ENCODE assay signal across 15 mouse cellular contexts in genomic region chr12:39342327-39342726, GRCm38 (mm10).
DNase-seq lines count a peak whose midpoint lies in the region; ATAC-seq lines count a peak whose summit lies in the region.
"Had no signal": no experiment of that assay in that cellular context is flagged by ENCODE, and none has a peak within 500 bp of the region (broad histone marks: within the 10 kb centered on the region; RNA-seq: fewer than 3 reads in every experiment).

No protein-coding gene starts in this region.

- peak; percentile 64 for ATAC-seq in forebrain, embryonic 15.5 days (replicated peaks)
- ATAC-seq: intestine, embryonic 15.5 days had no signal

- 64% methylated on average over 9 of the region's 9 CpGs for whole genome bisulfite sequencing in forebrain, embryonic 15.5 days

- 0 out of 2 replicates have a peak, but pooled peaks cover 5% of the 10 kb centered on the region for H3K4me1 ChIP-seq in forebrain, embryonic 15.5 days
- H3K4me1 ChIP-seq: intestine, embryonic 15.5 days; neural tube, embryonic 12.5 days had no signal

- intact Hi-C loops in left cerebral cortex, postnatal 4 days (cut with DNase I): no loop called here

- peak; percentile 67 for DNase-seq in left cerebral cortex, postnatal 4 days
- DNase-seq in left cerebral cortex, adult 9 months (ENCODE audit: low spot score in 2 of 2): no peak
- DNase-seq in cerebellum, adult 11 months: peak; percentile 47
- DNase-seq in cerebellum, adult 9-10 months: peak; percentile 81
- no peak for DNase-seq in spleen, postnatal 4 days (ENCODE audit: low spot score in 2 of 2)
- DNase-seq in spleen, postnatal 14 days (ENCODE audit: low spot score in 2 of 2): no peak
- DNase-seq: adrenal gland, postnatal 36 days; gastrocnemius, postnatal 25 days; heart, postnatal 14 days; lung, embryonic 14.5 days had no signal

- no peak overlapping the region for H3K4me2 ChIP-seq in forebrain, embryonic 15.5 days (replicated peaks)
- H3K4me2 ChIP-seq: heart, embryonic 11.5 days; intestine, embryonic 15.5 days; lung, embryonic 14.5 days; neural tube, embryonic 12.5 days had no signal

- no peak overlapping the region for H3K4me3 ChIP-seq in forebrain, embryonic 15.5 days
- H3K4me3 ChIP-seq: intestine, embryonic 15.5 days; neural tube, embryonic 12.5 days had no signal

- no peaks in the 10 kb centered on the region for H3K9me3 ChIP-seq in forebrain, embryonic 15.5 days
- H3K9me3 ChIP-seq: intestine, embryonic 15.5 days; neural tube, embryonic 12.5 days had no signal

- no peaks in the 10 kb centered on the region for H3K27me3 ChIP-seq in forebrain, embryonic 15.5 days
- H3K27me3 ChIP-seq: intestine, embryonic 15.5 days; neural tube, embryonic 12.5 days had no signal

- H3K36me3 ChIP-seq in forebrain, embryonic 15.5 days: no peaks in the 10 kb centered on the region
- H3K36me3 ChIP-seq: intestine, embryonic 15.5 days; neural tube, embryonic 12.5 days had no signal

- H3K27ac ChIP-seq in forebrain, embryonic 15.5 days (replicated peaks): no peak overlapping the region
- H3K27ac ChIP-seq: intestine, embryonic 15.5 days; macrophage; neural tube, embryonic 12.5 days had no signal

- H3K9ac ChIP-seq in forebrain, embryonic 15.5 days (replicated peaks): no peak overlapping the region
- H3K9ac ChIP-seq: intestine, embryonic 15.5 days; lung, embryonic 14.5 days; neural tube, embryonic 12.5 days had no signal

Comparison
In these comparisons a context has a peak if more than half of its experiments do, and no peak if none do; other contexts are left out.
1. DNase-seq: peak in left cerebral cortex, postnatal 4 days (single experiment), cerebellum, adult 11 months (single experiment) and cerebellum, adult 9-10 months (single experiment); none in left cerebral cortex, adult 9 months (0 of 2), spleen, postnatal 4 days (0 of 2) and spleen, postnatal 14 days (0 of 2).